Mouse (Mus musculus) cerebellum, postnatal 36 days (tissue): ENCODE measurements at regions not wholly inside any gene's neighbourhood (a gene's known extent, or its start where the extent isn't known, plus 50 kb on each side); places are given as distances from the start of the nearest gene placed in this dataset.

Experiments used
- DNase-seq, 2 experiments: peaks; one replicate each; pipeline ENCODE4 v3.0.0; 2021 to 2022; ENCODE audit warnings: mixed read lengths in 2 of 2

- DNase-seq: peak; percentile 8 to 10
These were observed 743.7 kb upstream of the Car10 start for GRCm38 (mm10) chr11:92354160-92354559.

GRCm38 (mm10) chr11:92336545-92336944, 759.2 kb upstream of the Kif2b start:
- DNase-seq: no peak

GRCm38 (mm10) chr11:92335306-92335705, 757.9 kb upstream of the Kif2b start:
- DNase-seq: no peak

DNA sequence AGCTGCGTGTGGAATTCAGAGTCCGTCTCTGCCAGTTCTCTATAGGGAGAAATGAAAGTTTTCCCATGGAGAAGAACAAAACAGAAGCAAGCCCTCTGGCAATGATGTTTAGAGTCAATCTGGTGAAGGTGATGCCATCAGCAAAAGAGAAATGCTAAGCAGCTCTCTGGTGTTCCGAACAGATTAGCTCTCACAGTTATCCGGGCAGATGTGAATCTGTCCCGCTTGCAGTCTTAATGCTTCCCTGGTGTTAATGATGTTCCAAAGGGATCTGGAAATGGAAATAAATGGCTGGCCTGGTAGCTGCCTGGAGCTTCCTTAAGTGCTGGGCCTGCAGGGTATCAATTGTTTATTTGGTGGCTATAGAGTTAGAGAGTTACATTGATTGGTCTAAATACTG, 725.7 kb upstream of the Kif2b start:
- no peak for DNase-seq
